Mouse (Mus musculus) liver, embryonic 14.5 days (tissue): Measurements from ENCODE around the gene Trpv4.

Source experiments
- CTCF ChIP-seq: IDR thresholded peaks from 2 replicates; pipeline ENCODE4 v1.5.1; 2016; ENCODE audit warnings: antibody characterized with exemption, low read depth, control low read depth
- EP300 ChIP-seq: IDR thresholded peaks from 2 replicates; pipeline ENCODE4 v1.6.1; 2016; ENCODE audit warnings: antibody characterized with exemption, low read depth

DNA sequence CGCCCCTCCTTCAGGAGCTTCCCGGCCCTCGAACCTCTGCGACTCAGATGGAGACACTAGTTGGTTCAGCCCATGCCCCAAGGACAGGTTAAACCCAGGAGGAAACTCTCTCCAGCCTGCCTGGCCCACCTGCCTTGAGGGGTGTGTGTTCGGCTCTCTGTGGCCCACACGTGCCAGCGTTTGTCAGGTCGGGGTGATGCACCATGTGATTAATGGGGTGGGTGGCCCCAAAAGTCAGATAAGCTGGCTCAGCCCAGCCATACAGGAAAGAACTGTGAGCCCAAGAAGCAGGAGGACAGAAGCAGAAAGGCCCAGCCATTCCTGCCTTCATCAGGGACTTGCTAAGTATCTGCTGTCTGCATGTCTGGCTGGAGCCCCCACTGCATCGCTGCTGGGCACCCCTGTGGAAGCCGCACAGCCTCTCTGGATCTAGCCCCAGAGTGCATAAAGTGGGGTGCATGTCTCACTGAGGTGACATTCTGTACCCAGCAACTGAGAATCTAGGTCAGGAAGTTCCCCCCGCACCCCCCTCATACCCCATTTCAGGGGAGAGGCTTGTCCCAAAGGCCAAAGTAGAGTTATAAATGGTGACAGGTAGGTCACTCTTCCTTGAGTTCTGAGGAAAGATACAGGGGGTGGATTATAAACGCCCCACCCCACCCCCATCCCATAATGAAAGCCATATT, 74.6 kb downstream of the Trpv4 start:
- no peak for TF ChIP-seq CTCF
- no peak for TF ChIP-seq EP300
